Mouse (Mus musculus): Measurements from ENCODE around the gene Trim11. TPM values are rescaled to one million over a fixed set of nuclear protein-coding genes. Genes with fewer than 3 reads are reported as not detected.

The Trim11 gene
- total RNA-seq, 2 experiments from 2014 or later: 25.6 to 26.1 TPM

DNA sequence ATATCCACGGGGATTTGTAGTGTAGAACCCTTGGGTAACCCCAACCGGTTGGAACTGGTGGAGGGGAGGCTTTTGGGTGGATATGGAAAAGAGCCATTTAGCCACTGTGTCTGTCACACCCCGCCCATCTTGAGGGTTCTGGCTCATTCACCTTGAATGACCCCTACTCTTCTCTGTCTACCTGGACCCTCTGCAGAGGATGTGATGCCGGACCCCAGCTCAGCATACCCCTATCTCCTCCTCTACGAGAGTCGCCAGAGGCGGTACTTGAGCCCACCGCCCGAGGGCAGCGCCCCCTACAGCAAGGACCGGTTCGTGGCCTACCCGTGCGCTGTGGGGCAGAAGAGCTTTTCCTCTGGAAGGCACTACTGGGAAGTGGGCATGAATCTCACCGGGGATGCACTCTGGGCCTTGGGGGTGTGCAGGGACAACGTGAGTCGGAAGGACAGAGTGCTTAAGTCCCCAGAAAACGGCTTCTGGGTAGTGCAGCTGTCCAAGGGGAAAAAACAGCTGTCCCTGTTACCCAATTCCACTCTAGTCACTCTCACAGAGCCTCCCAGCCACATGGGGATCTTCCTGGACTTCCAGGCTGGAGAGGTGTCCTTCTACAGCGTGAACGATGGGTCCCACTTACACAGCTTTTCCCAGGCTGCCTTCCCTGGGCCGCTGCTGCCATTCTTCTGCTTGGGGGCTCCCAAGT is 6.9 kb upstream of the Trim11 start:
- H3K4me3 ChIP-seq: no peak overlapping the region
- intact Hi-C loops (cut with DNase I): loop anchor here (5.0 kb wide), 1 partner anchor 211 kb away; the partner anchor contains the start of gene Gjc2
- no peak for DNase-seq (ENCODE audit: extremely low spot score in 1 of 2, low spot score in 2 of 2)
- no peak overlapping the region for H3K27ac ChIP-seq
- TF ChIP-seq CTCF (IDR thresholded peaks at IDR 0.05): peak; percentile 10; the same call in 1 of the 2 replicates

DNA sequence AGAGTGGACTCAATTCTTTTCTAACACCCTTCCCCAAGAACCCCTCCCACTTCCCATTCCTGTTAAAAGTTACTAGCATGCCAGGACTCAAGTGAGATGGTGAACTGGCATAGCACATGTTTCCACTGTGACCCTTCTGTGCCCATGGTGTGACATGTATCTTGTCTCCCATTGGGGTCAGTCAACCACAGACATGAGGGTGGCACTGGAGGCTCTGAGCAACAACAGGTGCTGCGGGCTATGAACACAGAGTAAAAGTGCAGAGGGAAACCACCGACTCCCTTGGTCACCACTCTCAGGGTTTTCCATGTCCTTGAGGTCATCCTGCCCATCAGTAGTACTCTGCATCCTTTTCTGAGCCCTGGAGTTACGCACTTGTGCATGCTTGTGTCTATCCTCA is 6.1 kb upstream of the Trim11 start:
- intact Hi-C loops (cut with DNase I): loop anchor here (5.0 kb wide), 1 partner anchor 211 kb away; the partner anchor contains the start of gene Gjc2
- no peak overlapping the region for H3K4me3 ChIP-seq
- no peak for DNase-seq (ENCODE audit: extremely low spot score in 1 of 2, low spot score in 2 of 2)
- no peak overlapping the region for H3K27ac ChIP-seq
- no peak for TF ChIP-seq CTCF (IDR thresholded peaks at IDR 0.05)

DNA sequence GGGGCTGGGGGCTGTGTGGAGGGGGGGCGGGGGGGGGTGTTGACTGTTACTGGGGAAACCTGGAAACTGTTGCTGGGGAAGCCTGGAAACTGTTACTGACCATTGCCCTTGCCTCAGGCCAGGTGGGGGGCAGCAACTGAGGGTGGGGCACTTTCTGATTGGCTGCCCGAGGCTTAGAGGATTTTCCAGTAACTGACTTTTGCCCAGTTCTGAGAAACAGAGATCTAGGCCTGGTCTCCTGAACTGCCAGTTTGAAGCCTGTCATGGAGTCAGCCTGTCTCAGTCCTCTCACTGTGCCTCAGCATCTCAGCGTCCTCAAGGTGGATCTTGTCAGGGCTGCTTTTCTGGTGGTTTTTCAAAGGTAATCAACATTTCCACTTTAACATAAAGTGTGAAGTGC is 3.5 kb upstream of the Trim11 start:
- no peak for DNase-seq (ENCODE audit: extremely low spot score in 1 of 2, low spot score in 2 of 2)
- intact Hi-C loops (cut with DNase I): loop anchor here (5.0 kb wide), 1 partner anchor 208 kb away; the partner anchor contains the start of gene Gjc2
- no peak for TF ChIP-seq CTCF (IDR thresholded peaks at IDR 0.05)
- no peak overlapping the region for H3K4me3 ChIP-seq
- no peak overlapping the region for H3K27ac ChIP-seq

DNA sequence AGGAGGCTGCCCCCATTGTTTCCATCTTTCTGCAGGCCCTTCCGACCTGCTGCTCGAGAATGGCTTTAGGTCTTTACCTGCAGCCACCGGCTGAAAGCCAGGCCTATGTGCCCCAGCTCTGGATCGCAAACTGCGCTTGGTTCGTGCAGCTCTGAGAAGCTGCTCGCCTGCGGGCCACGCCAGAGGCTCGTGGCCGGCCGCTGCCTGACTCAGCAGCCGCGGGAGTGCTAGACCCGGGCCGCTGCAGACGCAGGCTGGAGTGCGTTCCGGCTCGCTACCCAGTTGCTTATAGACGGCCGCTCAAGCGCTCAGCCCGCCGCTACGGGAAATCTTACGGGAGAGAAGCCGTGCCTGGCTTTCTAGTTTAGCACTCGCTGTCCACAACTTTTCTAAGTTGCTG is 743 bp upstream of the Trim11 start:
- intact Hi-C loops (cut with DNase I): no loop called here
- no peak for TF ChIP-seq CTCF (IDR thresholded peaks at IDR 0.05)
- DNase-seq (ENCODE audit: extremely low spot score in 1 of 2, low spot score in 2 of 2): no peak

DNA sequence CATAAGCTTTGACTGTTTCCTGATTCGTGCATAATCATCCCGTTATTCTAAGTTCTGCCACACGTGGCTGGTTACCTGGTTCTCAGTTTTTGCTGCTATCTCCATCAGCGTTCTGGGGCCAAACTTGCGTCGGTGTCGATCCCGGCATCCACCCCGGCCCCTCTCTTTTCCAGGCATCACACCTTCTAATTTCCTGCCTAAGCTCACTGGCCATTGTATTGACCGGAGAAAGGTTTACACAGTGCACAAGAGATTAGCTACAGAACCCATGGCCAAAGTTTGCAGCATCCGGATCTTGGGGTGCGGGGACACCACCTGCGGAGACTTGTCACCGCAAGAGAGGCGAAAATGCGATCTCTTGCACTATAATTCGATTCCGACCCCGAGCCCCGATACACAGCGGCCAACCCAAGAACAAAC is 276 bp upstream of the Trim11 start:
- intact Hi-C loops (cut with DNase I): no loop called here
- H3K4me3 ChIP-seq: peak overlapping the region; percentile 74
- H3K27ac ChIP-seq: peak overlapping the region; percentile 89
- TF ChIP-seq CTCF (IDR thresholded peaks at IDR 0.05): no peak
- no peak for DNase-seq (ENCODE audit: extremely low spot score in 1 of 2, low spot score in 2 of 2)

More for the DNA sequence above, 743 bp upstream of the Trim11 start:
- peak overlapping the region; percentile 74 for H3K4me3 ChIP-seq
- peak overlapping the region; percentile 89 for H3K27ac ChIP-seq

DNA sequence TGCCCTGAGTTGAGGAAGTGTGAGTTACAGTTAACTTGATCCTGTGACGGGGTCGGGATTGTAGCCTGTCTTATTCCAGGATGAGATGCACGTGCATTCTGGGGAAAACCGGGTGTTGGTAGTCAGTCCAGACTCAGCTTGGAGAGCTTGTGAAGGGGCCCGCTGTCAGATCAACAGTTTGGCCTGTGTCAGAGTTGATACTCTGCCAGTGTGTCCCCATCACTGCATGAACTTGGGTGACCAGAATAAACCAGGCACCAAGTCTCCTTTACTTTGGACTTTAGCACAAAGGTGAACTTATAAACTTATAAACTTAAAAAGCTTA is 775 bp downstream of the Trim11 start:
- intact Hi-C loops (cut with DNase I): no loop called here
- TF ChIP-seq CTCF (IDR thresholded peaks at IDR 0.05): no peak
- DNase-seq (ENCODE audit: extremely low spot score in 1 of 2, low spot score in 2 of 2): no peak

DNA sequence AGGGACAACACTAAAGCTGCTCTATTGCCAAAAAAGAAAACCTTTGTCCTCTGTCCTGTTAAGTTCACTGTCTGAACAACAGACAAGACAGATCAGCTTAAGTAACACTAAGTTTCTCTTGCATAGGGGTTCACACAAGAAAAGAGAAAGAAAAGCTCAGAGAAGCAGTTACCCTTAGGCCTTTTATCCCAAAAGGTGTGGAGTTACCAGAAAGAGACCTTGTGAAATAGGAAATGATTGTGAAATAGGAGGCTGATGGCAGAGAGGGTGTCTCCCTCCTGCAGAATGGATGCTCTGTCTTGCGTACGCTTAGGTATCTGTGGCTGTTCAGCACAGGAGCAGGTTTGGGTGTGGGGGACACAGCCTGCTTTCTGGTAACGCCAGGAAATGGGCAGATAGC is 1.3 kb downstream of the Trim11 start:
- DNase-seq (ENCODE audit: extremely low spot score in 1 of 2, low spot score in 2 of 2): no peak
- no peak for TF ChIP-seq CTCF (IDR thresholded peaks at IDR 0.05)
- Histone ChIP-seq H3K27ac (0 out of 2 replicates have a peak overlapping the region, but pooled peaks have one; percentile 7), H3K4me3 (peak overlapping the region; percentile 74)
- intact Hi-C loops (cut with DNase I): no loop called here

More for the DNA sequence above, 775 bp downstream of the Trim11 start:
- Histone ChIP-seq H3K27ac (peak overlapping the region; percentile 89; the same call in 1 of the 2 replicates), H3K4me3 (peak overlapping the region; percentile 74)

DNA sequence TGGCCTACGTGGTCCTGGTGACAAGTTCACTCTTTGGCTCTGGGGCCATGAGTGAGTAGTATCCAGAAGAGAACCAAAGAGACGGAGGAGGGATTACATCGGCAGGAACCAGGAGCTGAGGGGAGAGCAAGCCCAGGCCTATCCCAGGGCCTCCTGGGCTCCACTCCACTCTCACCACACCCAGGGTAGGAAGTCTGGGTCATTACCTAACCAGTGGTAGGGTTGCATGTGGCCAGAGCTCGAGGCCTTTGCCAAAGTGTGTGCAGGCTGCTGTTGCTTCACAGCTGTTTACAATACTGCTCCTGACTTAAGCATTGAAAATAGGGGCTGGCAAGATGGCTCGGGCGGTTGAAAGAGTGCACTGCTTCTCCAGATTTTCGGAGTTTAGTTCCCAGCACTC is 1.8 kb downstream of the Trim11 start:
- no peak for TF ChIP-seq CTCF (IDR thresholded peaks at IDR 0.05)
- DNase-seq (ENCODE audit: extremely low spot score in 1 of 2, low spot score in 2 of 2): no peak
- Histone ChIP-seq H3K27ac (0 out of 2 replicates have a peak overlapping the region, but pooled peaks have one; percentile 7), H3K4me3 (peak overlapping the region; percentile 74)
- intact Hi-C loops (cut with DNase I): no loop called here

DNA sequence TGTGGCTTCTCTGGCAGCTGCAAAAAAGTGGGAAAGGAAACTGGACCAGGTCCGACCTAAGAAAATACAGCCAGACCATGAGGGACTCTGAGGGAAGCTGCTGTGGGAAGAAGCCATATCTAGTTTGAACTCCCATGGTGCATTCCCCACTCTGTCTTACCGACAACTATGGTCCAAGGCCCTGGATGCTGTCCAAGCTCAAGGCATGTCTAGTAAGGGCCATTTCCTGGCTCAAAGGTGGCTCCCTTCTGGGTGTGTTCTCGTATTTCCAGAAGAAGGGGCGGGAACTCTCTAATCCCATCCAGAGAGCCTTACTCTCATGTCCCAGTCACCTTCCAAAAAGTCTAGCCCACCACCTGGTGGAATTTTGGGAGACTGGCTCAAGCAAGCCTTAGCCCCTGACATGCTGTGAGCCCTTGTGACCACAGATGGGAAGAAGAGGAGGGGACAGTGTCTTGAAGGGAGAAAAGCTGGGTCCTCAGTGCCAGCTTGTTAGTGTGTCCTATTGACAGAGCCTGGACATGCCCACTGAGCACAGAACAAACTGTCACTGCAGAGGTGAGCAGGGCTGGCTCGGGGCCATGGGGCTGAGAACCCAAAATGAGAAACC is 2.6 kb downstream of the Trim11 start:
- H3K27ac ChIP-seq: no peak overlapping the region
- TF ChIP-seq CTCF (IDR thresholded peaks at IDR 0.05): no peak
- no peak for DNase-seq (ENCODE audit: extremely low spot score in 1 of 2, low spot score in 2 of 2)
- intact Hi-C loops (cut with DNase I): no loop called here
- peak overlapping the region; percentile 4; the same call in 1 of the 2 replicates for H3K4me3 ChIP-seq

DNA sequence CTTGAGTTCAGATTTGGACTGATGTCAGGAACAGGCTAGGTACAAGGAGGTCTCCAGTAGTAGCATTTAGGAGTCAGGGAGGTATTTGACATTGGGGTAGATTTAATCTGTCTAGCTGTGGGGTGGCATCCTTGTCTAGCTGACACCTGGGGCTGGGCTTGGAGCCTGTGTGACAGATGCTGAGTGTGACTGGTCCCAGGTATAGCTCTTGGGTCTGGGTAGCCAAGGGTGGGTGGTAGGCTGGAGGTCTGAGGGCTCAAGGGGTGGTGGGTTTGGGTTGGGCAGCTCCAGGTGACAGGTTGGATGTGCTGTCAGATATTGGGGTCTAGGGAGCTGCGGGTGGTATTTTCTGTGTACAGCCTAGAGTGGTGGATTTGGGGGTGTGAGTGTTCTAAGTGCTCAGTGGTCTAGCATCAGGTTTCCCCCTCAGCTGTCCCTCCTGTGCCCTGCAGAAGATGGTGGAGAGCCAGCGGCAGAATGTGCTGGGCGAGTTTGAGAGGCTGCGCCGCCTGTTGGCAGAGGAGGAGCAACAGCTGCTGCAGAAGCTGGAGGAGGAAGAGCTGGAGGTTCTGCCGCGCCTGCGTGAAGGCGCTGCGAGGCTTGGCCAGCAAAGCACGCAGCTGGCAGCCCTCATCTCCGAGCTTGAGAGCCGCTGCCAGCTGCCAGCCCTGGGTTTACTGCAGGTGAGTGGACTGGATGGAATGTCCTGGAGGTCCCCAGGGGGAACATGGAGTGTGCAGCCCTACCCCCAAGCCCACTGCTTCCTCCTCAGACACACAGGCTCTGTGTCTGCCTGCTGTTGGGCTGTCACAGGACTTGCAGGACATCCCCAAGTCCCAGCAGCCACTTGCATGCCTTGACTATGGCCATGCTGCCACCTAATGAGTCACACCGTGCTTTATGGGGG is 3.9 kb downstream of the Trim11 start:
- Histone ChIP-seq H3K4me3 (no peak overlapping the region), H3K27ac (peak overlapping the region; percentile 50; the same call in 1 of the 2 replicates)
- peak; percentile 73 for TF ChIP-seq CTCF (IDR thresholded peaks at IDR 0.05)
- peak; percentile 74 to 75 for DNase-seq (ENCODE audit: extremely low spot score in 1 of 2, low spot score in 2 of 2)
- intact Hi-C loops (cut with DNase I): no loop called here

DNA sequence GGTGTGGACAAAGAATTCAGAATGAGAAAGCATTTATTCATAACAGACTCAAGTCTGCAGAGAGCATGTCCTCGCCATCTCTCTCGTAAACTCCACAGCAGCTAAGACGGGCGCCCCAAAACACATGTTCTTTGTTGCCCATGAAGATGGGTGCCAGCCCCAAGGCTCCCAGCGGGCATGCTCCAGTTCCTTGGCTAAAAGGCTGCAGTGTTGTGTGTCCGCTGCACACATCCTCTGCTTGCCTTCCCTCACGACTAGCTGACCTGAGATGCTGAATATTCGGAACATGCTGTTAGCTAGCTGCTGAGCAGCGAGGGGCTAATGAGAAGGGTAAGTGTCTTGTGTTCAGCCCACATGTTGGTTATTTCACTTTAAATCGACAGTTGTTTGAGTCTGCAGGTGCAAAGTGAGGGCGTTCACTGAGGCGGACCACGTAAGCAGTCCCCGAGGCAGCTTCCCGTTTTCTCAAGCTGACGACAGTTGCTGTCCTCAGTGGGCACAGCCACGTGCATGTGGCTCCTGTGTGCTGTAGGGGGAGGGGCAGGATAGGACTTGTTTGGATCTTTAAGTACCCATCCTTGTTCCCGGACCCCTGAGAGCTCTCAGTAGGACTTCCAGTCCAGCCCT is 4.7 kb downstream of the Trim11 start:
- no peak overlapping the region for H3K4me3 ChIP-seq
- intact Hi-C loops (cut with DNase I): no loop called here
- peak overlapping the region; percentile 50; the same call in 1 of the 2 replicates for H3K27ac ChIP-seq
- no peak for DNase-seq (ENCODE audit: extremely low spot score in 1 of 2, low spot score in 2 of 2)
- no peak for TF ChIP-seq CTCF (IDR thresholded peaks at IDR 0.05)
